Mouse (Mus musculus): ENCODE results near the gene Stxbp1. TPM values are rescaled to one million over a fixed set of nuclear protein-coding genes. Genes with fewer than 3 reads are reported as not detected.

Gene Stxbp1
- polyA plus RNA-seq, 1 experiment from 2014 or later = 2.3 TPM

GRCm38 (mm10) chr2:32761361-32761760, 85.7 kb downstream of the Stxbp1 start:
- Histone ChIP-seq H3K4me1 (ENCODE audit: insufficient read depth) (no peaks in the 10 kb centered on the region; the same call in 1 of the 2 replicates), H3K4me3 (ENCODE audit: low read depth, low read length) (no peak overlapping the region), H3K4me2 (ENCODE audit: low read depth, low read length) (no peak overlapping the region), H3K9me3 (ENCODE audit: low read length) (no peaks in the 10 kb centered on the region), H3K9ac (replicated peaks) (no peak overlapping the region), H3K36me3 (replicated peaks; ENCODE audit: insufficient read depth, low read length) (peaks cover 9% of the 10 kb centered on the region), H3K27me3 (ENCODE audit: insufficient read depth, low read length) (no peaks in the 10 kb centered on the region), H3K27ac (ENCODE audit: low read depth) (no peak overlapping the region)
- DNase-seq (peak; percentile 13), ATAC-seq (no peak)
- 85% methylated on average over 14 of the region's 14 CpGs for whole genome bisulfite sequencing (ENCODE audit: insufficient replicate concordance)
- no peak for TF ChIP-seq EP300 (IDR thresholded peaks at IDR 0.05; ENCODE audit: low read depth)
- TF ChIP-seq CTCF (IDR thresholded peaks at IDR 0.05; ENCODE audit: low read depth) = no peak

- H3K4me2 ChIP-seq (ENCODE audit: low read depth, low read length) = no peak overlapping the region
- no peak for DNase-seq
- no peak for ATAC-seq
- H3K27ac ChIP-seq (ENCODE audit: low read depth) = no peak overlapping the region
- H3K36me3 ChIP-seq (replicated peaks; ENCODE audit: insufficient read depth, low read length) = peaks cover 19% of the 10 kb centered on the region
- TF ChIP-seq EP300 (IDR thresholded peaks at IDR 0.05; ENCODE audit: low read depth) (no peak), CTCF (IDR thresholded peaks at IDR 0.05; ENCODE audit: low read depth) (no peak)
- H3K27me3 ChIP-seq (ENCODE audit: insufficient read depth, low read length) = no peaks in the 10 kb centered on the region
- no peaks in the 10 kb centered on the region for H3K9me3 ChIP-seq (ENCODE audit: low read length)
- 79% methylated on average over 2 of the region's 2 CpGs for WGBS (ENCODE audit: insufficient replicate concordance)
- no peak overlapping the region for H3K4me3 ChIP-seq (ENCODE audit: low read depth, low read length)
- no peaks in the 10 kb centered on the region; the same call in 1 of the 2 replicates for H3K4me1 ChIP-seq (ENCODE audit: insufficient read depth)
- H3K9ac ChIP-seq (replicated peaks) = no peak overlapping the region
These were observed 88.0 kb downstream of the Stxbp1 start for GRCm38 (mm10) chr2:32759001-32759400.

DNA sequence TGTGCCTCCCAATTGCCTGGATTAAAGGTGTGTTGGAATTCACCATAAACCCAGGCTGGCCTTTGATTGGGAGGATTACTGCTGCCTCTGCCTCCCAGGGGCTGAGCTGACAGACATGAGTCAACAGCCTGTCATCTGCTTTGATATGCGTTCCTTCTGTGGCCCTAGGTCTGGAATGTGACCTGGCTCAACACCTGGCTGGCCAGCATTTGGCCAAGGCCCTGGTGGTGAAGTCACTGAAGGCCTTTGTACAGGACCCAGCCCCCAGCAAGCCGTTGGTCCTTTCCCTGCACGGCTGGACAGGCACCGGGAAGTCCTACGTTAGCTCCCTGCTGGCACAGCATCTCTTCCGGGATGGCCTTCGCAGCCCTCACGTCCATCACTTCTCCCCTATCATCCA, 88.5 kb downstream of the Stxbp1 start:
- Histone ChIP-seq H3K4me1 (ENCODE audit: insufficient read depth) (no peaks in the 10 kb centered on the region; the same call in 1 of the 2 replicates), H3K27me3 (ENCODE audit: insufficient read depth, low read length) (no peaks in the 10 kb centered on the region), H3K4me2 (ENCODE audit: low read depth, low read length) (no peak overlapping the region), H3K9me3 (ENCODE audit: low read length) (no peaks in the 10 kb centered on the region), H3K36me3 (replicated peaks; ENCODE audit: insufficient read depth, low read length) (peaks cover 21% of the 10 kb centered on the region), H3K27ac (ENCODE audit: low read depth) (no peak overlapping the region; the same call in 1 of the 2 replicates), H3K4me3 (ENCODE audit: low read depth, low read length) (no peak overlapping the region), H3K9ac (replicated peaks) (no peak overlapping the region)
- no peak for TF ChIP-seq CTCF (IDR thresholded peaks at IDR 0.05; ENCODE audit: low read depth)
- TF ChIP-seq EP300 (IDR thresholded peaks at IDR 0.05; ENCODE audit: low read depth) = no peak
- WGBS (ENCODE audit: insufficient replicate concordance) = 69% methylated on average over 8 of the region's 8 CpGs
- DNase-seq = peak; percentile 53
- ATAC-seq = peak; percentile 40

- H3K4me3 ChIP-seq (ENCODE audit: low read depth, low read length) = peak within 1 kb of the TSS; percentile 64
- no peaks in the 10 kb centered on the region; the same call in 1 of the 2 replicates for H3K4me1 ChIP-seq (ENCODE audit: insufficient read depth)
- H3K27me3 ChIP-seq (ENCODE audit: insufficient read depth, low read length) = no peaks in the 10 kb centered on the region
- TF ChIP-seq EP300 (IDR thresholded peaks at IDR 0.05; ENCODE audit: low read depth) (no peak), CTCF (IDR thresholded peaks at IDR 0.05; ENCODE audit: low read depth) (peak; percentile 96)
- H3K27ac ChIP-seq (ENCODE audit: low read depth) = peak within 1 kb of the TSS; percentile 91
- peak within 1 kb of the TSS; percentile 89 for H3K4me2 ChIP-seq (ENCODE audit: low read depth, low read length)
- no peaks in the 10 kb centered on the region for H3K9me3 ChIP-seq (ENCODE audit: low read length)
- H3K9ac ChIP-seq (replicated peaks) = peak within 1 kb of the TSS; percentile 84
- H3K36me3 ChIP-seq (replicated peaks; ENCODE audit: insufficient read depth, low read length) = peaks cover 33% of the 10 kb centered on the region
- peak; percentile 96 for DNase-seq
- WGBS (ENCODE audit: insufficient replicate concordance) = under 1% methylated on average over 64 of the region's 66 CpGs
- peak; percentile 93 for ATAC-seq
These were observed 89.8 kb downstream of the Stxbp1 start, which contains the start of gene Tor2a for GRCm38 (mm10) chr2:32757056-32757845. Tor2a (plus strand) TSS chr2:32757234.

DNA sequence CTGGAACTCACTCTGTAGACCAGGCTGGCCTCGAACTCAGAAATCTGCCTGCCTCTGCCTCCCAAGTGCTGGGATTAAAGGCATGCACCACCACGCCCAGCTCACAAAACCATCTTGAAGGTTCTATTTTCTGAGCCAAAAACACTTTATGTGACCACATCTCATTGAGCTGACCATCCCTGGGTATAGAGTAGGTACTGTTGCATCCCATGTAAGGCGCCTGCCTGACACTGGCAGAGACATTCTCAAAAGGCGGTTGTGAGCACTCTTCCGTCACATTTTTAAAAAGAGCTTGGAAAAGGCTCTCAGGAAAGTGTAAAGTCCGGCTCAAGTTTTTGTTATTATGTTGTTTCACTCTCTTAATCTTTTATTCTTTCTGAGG, 90.4 kb downstream of the Stxbp1 start:
- H3K27me3 ChIP-seq (ENCODE audit: insufficient read depth, low read length) = no peaks in the 10 kb centered on the region
- no peak overlapping the region for H3K4me3 ChIP-seq (ENCODE audit: low read depth, low read length)
- TF ChIP-seq EP300 (IDR thresholded peaks at IDR 0.05; ENCODE audit: low read depth) = no peak
- no peak for TF ChIP-seq CTCF (IDR thresholded peaks at IDR 0.05; ENCODE audit: low read depth)
- H3K27ac ChIP-seq (ENCODE audit: low read depth) = no peak overlapping the region
- no peak overlapping the region for H3K9ac ChIP-seq (replicated peaks)
- no peaks in the 10 kb centered on the region; the same call in 1 of the 2 replicates for H3K4me1 ChIP-seq (ENCODE audit: insufficient read depth)
- WGBS (ENCODE audit: insufficient replicate concordance) = 33% methylated on average over 6 of the region's 6 CpGs
- ATAC-seq = no peak
- H3K36me3 ChIP-seq (replicated peaks; ENCODE audit: insufficient read depth, low read length) = peaks cover 38% of the 10 kb centered on the region
- H3K4me2 ChIP-seq (ENCODE audit: low read depth, low read length) = peak overlapping the region; percentile 89
- no peaks in the 10 kb centered on the region for H3K9me3 ChIP-seq (ENCODE audit: low read length)
- no peak for DNase-seq

DNA sequence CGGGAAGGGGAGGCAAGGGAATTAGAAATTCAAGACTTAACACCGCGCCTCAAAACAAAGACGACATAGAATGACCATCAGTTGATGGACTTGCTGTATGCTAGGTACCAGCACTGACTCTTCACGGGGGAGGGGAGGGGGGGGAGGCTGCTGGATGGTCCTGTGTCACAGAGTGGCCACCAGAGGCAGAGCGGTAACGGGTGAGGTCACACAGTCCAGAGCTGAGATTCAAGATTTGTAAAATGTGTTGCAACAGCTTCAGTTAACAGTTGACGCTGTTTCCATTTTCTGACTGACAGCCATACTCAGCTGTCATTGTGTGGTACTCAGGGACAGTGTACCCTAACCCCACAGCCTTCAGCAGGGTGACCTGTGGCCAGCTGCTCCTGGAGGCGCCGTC, 94.9 kb downstream of the Stxbp1 start:
- Histone ChIP-seq H3K4me2 (ENCODE audit: low read depth, low read length) (peak overlapping the region; percentile 63), H3K9ac (replicated peaks) (no peak overlapping the region), H3K4me3 (ENCODE audit: low read depth, low read length) (peak overlapping the region; percentile 31; the same call in 1 of the 2 replicates), H3K27me3 (ENCODE audit: insufficient read depth, low read length) (no peaks in the 10 kb centered on the region), H3K9me3 (ENCODE audit: low read length) (no peaks in the 10 kb centered on the region), H3K4me1 (ENCODE audit: insufficient read depth) (no peaks in the 10 kb centered on the region; the same call in 1 of the 2 replicates), H3K36me3 (replicated peaks; ENCODE audit: insufficient read depth, low read length) (peaks cover 42% of the 10 kb centered on the region), H3K27ac (ENCODE audit: low read depth) (no peak overlapping the region)
- DNase-seq = peak; percentile 66
- TF ChIP-seq EP300 (IDR thresholded peaks at IDR 0.05; ENCODE audit: low read depth) (no peak), CTCF (IDR thresholded peaks at IDR 0.05; ENCODE audit: low read depth) (peak; percentile 48)
- peak; percentile 41 for ATAC-seq
- WGBS (ENCODE audit: insufficient replicate concordance) = 64% methylated on average over 10 of the region's 10 CpGs

All from liver, postnatal 0 days (tissue).